8 mouse cellular contexts compared by ENCODE assay signal in genomic region chr4:136834439-136834814, GRCm38 (mm10). TPM values are rescaled to one million over a fixed set of nuclear protein-coding genes. Genes with fewer than 3 reads are reported as not detected.
DNase-seq lines count a peak whose midpoint lies in the region; ATAC-seq lines count a peak whose summit lies in the region.

No protein-coding gene starts in this region.

- peak overlapping the region; percentile 95 for H3K4me2 ChIP-seq in heart, embryonic 15.5 days
- peak overlapping the region; percentile 97 for H3K4me2 ChIP-seq in midbrain, embryonic 12.5 days (replicated peaks)

- WGBS in heart, embryonic 15.5 days, result 15% methylated on average over 12 of the region's 12 CpGs
- WGBS in hindbrain, embryonic 10.5 days, result 17% methylated on average over 12 of the region's 12 CpGs
- WGBS in midbrain, embryonic 12.5 days, result 8% methylated on average over 12 of the region's 12 CpGs

- DNase-seq in heart, postnatal 25 days (ENCODE audit: low spot score), result no peak
- peak; percentile 21 for DNase-seq in R1 (ENCODE audit: low read depth, low spot score)
- no peak for DNase-seq in hindbrain, embryonic 10.5 days (ENCODE audit: low spot score)
- DNase-seq in layer of hippocampus, postnatal 14 days (ENCODE audit: low spot score in 2 of 2), result no peak
- DNase-seq in right cerebral cortex, adult 18-20 months, result no peak
- DNase-seq in left cerebral cortex, postnatal 4 days, result no peak

- peaks cover 89% of the 10 kb centered on the region for H3K27me3 ChIP-seq in heart, embryonic 15.5 days
- H3K27me3 ChIP-seq in hindbrain, embryonic 10.5 days (ENCODE audit: insufficient read depth, poor library complexity, severe bottlenecking), result peaks cover 30% of the 10 kb centered on the region
- no peaks in the 10 kb centered on the region for H3K27me3 ChIP-seq in midbrain, embryonic 12.5 days

- H3K27ac ChIP-seq in heart, embryonic 15.5 days, result no peak overlapping the region
- H3K27ac ChIP-seq in hindbrain, embryonic 10.5 days, result peak overlapping the region; percentile 99
- H3K27ac ChIP-seq in midbrain, embryonic 12.5 days (replicated peaks), result peak overlapping the region; percentile 99

- peak overlapping the region; percentile 64 for H3K4me3 ChIP-seq in heart, embryonic 15.5 days
- peak overlapping the region; percentile 98 for H3K4me3 ChIP-seq in hindbrain, embryonic 10.5 days
- peak overlapping the region; percentile 71 for H3K4me3 ChIP-seq in midbrain, embryonic 12.5 days

- peaks cover 38% of the 10 kb centered on the region for H3K4me1 ChIP-seq in heart, embryonic 15.5 days (replicated peaks)
- peaks cover 93% of the 10 kb centered on the region for H3K4me1 ChIP-seq in hindbrain, embryonic 10.5 days (replicated peaks)
- peaks cover 82% of the 10 kb centered on the region for H3K4me1 ChIP-seq in midbrain, embryonic 12.5 days

- H3K9ac ChIP-seq in heart, embryonic 15.5 days, result no peak overlapping the region
- H3K9ac ChIP-seq in midbrain, embryonic 12.5 days (replicated peaks), result peak overlapping the region; percentile 96

- ATAC-seq in heart, embryonic 15.5 days (replicated peaks; ENCODE audit: insufficient number of reproducible peaks, insufficient read depth, low FRiP score, low read depth), result no peak
- ATAC-seq in midbrain, embryonic 12.5 days (ENCODE audit: low FRiP score, low read depth), result no peak

- no peaks in the 10 kb centered on the region for H3K9me3 ChIP-seq in heart, embryonic 15.5 days (replicated peaks)
- H3K9me3 ChIP-seq in hindbrain, embryonic 10.5 days, result no peaks in the 10 kb centered on the region
- H3K9me3 ChIP-seq in midbrain, embryonic 12.5 days, result no peaks in the 10 kb centered on the region

- intact Hi-C loops in heart, postnatal 25 days (cut with DNase I), result no loop called here
- intact Hi-C loops in left cerebral cortex, postnatal 4 days (cut with DNase I), result no loop called here

- no peaks in the 10 kb centered on the region for H3K36me3 ChIP-seq in heart, embryonic 15.5 days
- no peaks in the 10 kb centered on the region for H3K36me3 ChIP-seq in hindbrain, embryonic 10.5 days
- H3K36me3 ChIP-seq in midbrain, embryonic 12.5 days, result no peaks in the 10 kb centered on the region

RNA-seq across cellular contexts. Expression of gene Ephb2, which starts 1.4 kb away (rescaled TPM):
- polyA plus RNA-seq in heart, embryonic 15.5 days (2015; fragmentation: Nextera tagmentation; extraction: Ambion mirVana), result 1.3 and 3.3 TPM in 2 replicates
- under 1 TPM; 0.49 to 0.89 TPM for total RNA-seq in heart, postnatal 25 days (2021)
- 13.4 and 21.5 TPM in 2 replicates for polyA plus RNA-seq in hindbrain, embryonic 10.5 days (2016; fragmentation: Nextera tagmentation; extraction: Ambion mirVana)
- polyA plus RNA-seq in midbrain, embryonic 12.5 days (2016; fragmentation: Nextera tagmentation; extraction: Ambion mirVana), result 39.8 and 40.0 TPM in 2 replicates
- 10 to 100 TPM; 40.5 to 43.9 TPM for total RNA-seq in layer of hippocampus, postnatal 14 days (2021)
- total RNA-seq in left cerebral cortex, postnatal 4 days (2021), result 10 to 100 TPM; 73.6 to 75.3 TPM

RNA-seq across cellular contexts. Expression of gene C1qb, which starts 51.6 kb away (rescaled TPM):
- 43.1 and 60.2 TPM in 2 replicates for polyA plus RNA-seq in heart, embryonic 15.5 days (2015; fragmentation: Nextera tagmentation; extraction: Ambion mirVana)
- total RNA-seq in heart, postnatal 25 days (2021), result 10 to 100 TPM; 47.0 to 48.4 TPM
- polyA plus RNA-seq in hindbrain, embryonic 10.5 days (2016; fragmentation: Nextera tagmentation; extraction: Ambion mirVana), result 23.4 and 38.4 TPM in 2 replicates
- 30.2 and 38.4 TPM in 2 replicates for polyA plus RNA-seq in midbrain, embryonic 12.5 days (2016; fragmentation: Nextera tagmentation; extraction: Ambion mirVana)
- 10 to 100 TPM; 40.7 to 47.6 TPM for total RNA-seq in layer of hippocampus, postnatal 14 days (2021)
- total RNA-seq in left cerebral cortex, postnatal 4 days (2021), result 10 to 100 TPM; 15.3 to 17.2 TPM

RNA-seq across cellular contexts. Expression of gene C1qc, which starts 58.4 kb away (rescaled TPM):
- polyA plus RNA-seq in heart, embryonic 15.5 days (2015; fragmentation: Nextera tagmentation; extraction: Ambion mirVana), result 23.8 and 32.9 TPM in 2 replicates
- total RNA-seq in heart, postnatal 25 days (2021), result 10 to 100 TPM; 35.2 to 41.2 TPM
- 7.5 and 18.5 TPM in 2 replicates for polyA plus RNA-seq in hindbrain, embryonic 10.5 days (2016; fragmentation: Nextera tagmentation; extraction: Ambion mirVana)
- 17.3 and 23.9 TPM in 2 replicates for polyA plus RNA-seq in midbrain, embryonic 12.5 days (2016; fragmentation: Nextera tagmentation; extraction: Ambion mirVana)
- total RNA-seq in layer of hippocampus, postnatal 14 days (2021), result 10 to 100 TPM; 42.6 to 43.2 TPM
- total RNA-seq in left cerebral cortex, postnatal 4 days (2021), result 10 to 100 TPM; 11.3 to 14.8 TPM

Comparison
In these comparisons a context has a peak if more than half of its experiments do, and no peak if none do; other contexts are left out.
1. RNA of gene Ephb2, which starts 1.4 kb away (total RNA-seq): 73.6 to 75.3 TPM in left cerebral cortex, postnatal 4 days and 40.5 to 43.9 TPM in layer of hippocampus, postnatal 14 days; 0.49 to 0.89 TPM in heart, postnatal 25 days; every median in the first group is over 10 times any median in the second.
2. Peak in every context shown above with its lines, with median percentiles within 50 percentile points of each other: H3K4me3 ChIP-seq.